Mouse (Mus musculus) cerebral cortex, adult 2 months (tissue): ENCODE measurements around the gene Pld3.

Experiments
- WGBS: fragments of 180-500 bp; shearing (Covaris S2); methylation state at CpG from one replicate; pipeline ENCODE4 v1.1.7; 2018; 5-methylcytosine and 5-hydroxymethylcytosine counted together

The Pld3 gene

GRCm38 (mm10) chr7:27552931-27553513 is at the start of gene Pld3, which contains the start of gene 2310022A10Rik:
TSS of gene Pld3 (minus strand) at chr7:27553218.
TSS of gene 2310022A10Rik (plus strand) at chr7:27553233.
- WGBS: under 1% methylated on average over 41 of the region's 41 CpGs

- 36% methylated on average over 2 of the region's 2 CpGs for WGBS
These were observed 49.1 kb upstream of the Pld3 start for GRCm38 (mm10) chr7:27602161-27602560.

GRCm38 (mm10) chr7:27601628-27602027 is 48.6 kb upstream of the Pld3 start:
- WGBS: 29% methylated on average over 4 of the region's 4 CpGs

GRCm38 (mm10) chr7:27598053-27598452 is 45.0 kb upstream of the Pld3 start:
- WGBS: 45% methylated on average over 7 of the region's 7 CpGs

- 48% methylated on average over 10 of the region's 10 CpGs for WGBS
These were observed 43.8 kb upstream of the Pld3 start for GRCm38 (mm10) chr7:27596586-27597503.

GRCm38 (mm10) chr7:27592934-27593645 is 40.1 kb upstream of the Pld3 start:
- WGBS: 54% methylated on average over 12 of the region's 12 CpGs

GRCm38 (mm10) chr7:27592217-27592929 is 39.4 kb upstream of the Pld3 start:
- WGBS: 2% methylated on average over 17 of the region's 17 CpGs

- WGBS: under 1% methylated on average over 71 of the region's 71 CpGs
These were observed 38.5 kb upstream of the Pld3 start, which contains the start of gene Akt2 for GRCm38 (mm10) chr7:27591266-27592216. TSS of gene Akt2 (plus strand) at chr7:27591552.

GRCm38 (mm10) chr7:27590566-27591213 is 37.7 kb upstream of the Pld3 start:
- WGBS: 64% methylated on average over 4 of the region's 4 CpGs

GRCm38 (mm10) chr7:27590088-27590487 is 37.1 kb upstream of the Pld3 start:
- WGBS: 94% methylated on average over 4 of the region's 4 CpGs

GRCm38 (mm10) chr7:27587741-27588140 is 34.7 kb upstream of the Pld3 start:
- 82% methylated on average over 2 of the region's 2 CpGs for WGBS

GRCm38 (mm10) chr7:27586861-27587260 is 33.8 kb upstream of the Pld3 start:
- 97% methylated on average over 2 of the region's 2 CpGs for WGBS

GRCm38 (mm10) chr7:27580380-27581174 is 27.6 kb upstream of the Pld3 start:
- WGBS: 82% methylated on average over 14 of the region's 14 CpGs

GRCm38 (mm10) chr7:27578465-27578864 is 25.4 kb upstream of the Pld3 start:
- 85% methylated on average over 7 of the region's 7 CpGs for WGBS

- 94% methylated on average over 6 of the region's 6 CpGs for WGBS
These were observed 24.6 kb upstream of the Pld3 start for GRCm38 (mm10) chr7:27577589-27577988.

GRCm38 (mm10) chr7:27576914-27577313 is 23.9 kb upstream of the Pld3 start:
- WGBS: 77% methylated on average over 6 of the region's 6 CpGs

- WGBS: 90% methylated on average over 14 of the region's 14 CpGs
These were observed 21.3 kb upstream of the Pld3 start for GRCm38 (mm10) chr7:27574124-27574880.

GRCm38 (mm10) chr7:27572133-27572532 is 19.1 kb upstream of the Pld3 start:
- 94% methylated on average over 4 of the region's 4 CpGs for WGBS
